Mouse (Mus musculus): ENCODE data around the gene Fgb.

DNA sequence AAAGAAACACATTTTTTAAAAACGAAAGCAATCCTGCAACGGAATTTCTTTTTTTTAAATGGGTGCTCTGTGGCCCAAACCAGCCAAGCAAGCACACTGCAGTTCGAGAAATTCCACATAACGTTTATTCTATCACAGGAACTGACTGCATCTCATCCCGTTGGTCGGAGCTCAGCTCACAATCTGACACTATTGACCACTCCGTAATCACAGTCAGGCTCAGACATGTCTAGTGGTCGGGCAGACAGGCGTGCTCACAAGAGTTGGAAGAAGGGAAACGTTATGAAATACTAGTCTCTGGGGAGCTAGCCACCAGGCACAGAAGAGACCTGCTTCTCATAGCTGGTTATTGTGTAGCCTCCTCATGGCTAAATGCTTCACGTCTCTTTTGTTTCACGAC is 57.7 kb downstream of the Fgb start:
- TF ChIP-seq CTCF (IDR thresholded peaks at IDR 0.05; ENCODE audit: extremely low read depth, insufficient read depth, insufficient read length, insufficient replicate concordance) (no peak), POLR2A (IDR thresholded peaks at IDR 0.05; ENCODE audit: low read depth, low read length) (no peak)

Measured in spleen, adult 2 months (tissue).